Mouse (Mus musculus): ENCODE results near the gene Gm3373.
"Not testable (repeated sequence)": the region's sequence is repeated elsewhere in the genome, so short reads cannot be mapped to it uniquely, and the experiment has no call there.

The Gm3373 gene

DNA sequence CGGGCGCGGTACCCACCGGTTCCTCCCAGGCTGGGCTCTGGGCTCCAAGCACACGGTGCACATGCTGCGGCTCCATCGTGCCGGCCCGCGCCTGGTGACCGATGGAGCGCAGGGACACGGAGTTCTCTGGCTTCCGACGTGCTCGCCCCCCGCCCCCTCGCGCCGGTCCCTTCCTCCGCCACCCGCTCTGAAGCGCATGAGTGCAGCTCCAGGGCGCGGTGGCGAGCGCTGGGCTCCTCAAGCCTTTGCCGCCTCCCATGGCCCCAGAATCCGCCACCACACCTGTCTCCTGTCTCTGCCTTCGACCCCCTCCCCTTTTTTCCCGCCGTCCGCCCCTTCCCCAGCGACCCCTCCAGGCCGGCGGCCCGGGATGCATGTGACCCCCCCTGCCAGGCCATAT is at the start of gene Gm3373:
Gene Gm3373 (minus strand): TSS at position 101 of the 400 bp plus-strand sequence.
- CTCF ChIA-PET = not testable (repeated sequence)

DNA sequence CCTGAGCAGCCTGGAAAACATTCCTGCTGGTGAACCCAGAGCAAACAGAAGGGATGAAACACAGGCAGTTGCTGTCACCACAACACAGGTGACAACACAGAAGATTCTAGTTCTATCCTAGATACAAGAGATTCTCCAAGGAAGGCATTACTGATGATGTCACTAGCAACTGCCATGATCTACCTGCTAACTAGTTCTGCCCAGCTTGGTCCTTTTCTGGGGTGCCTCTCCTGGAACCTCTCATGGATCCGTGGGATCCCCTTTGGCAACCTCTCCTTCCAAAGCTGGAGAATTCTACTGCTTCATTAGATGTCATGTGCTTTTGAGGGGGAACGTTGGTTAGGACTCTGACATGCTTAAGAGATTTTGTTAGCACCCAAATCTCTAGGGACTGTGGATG is 54.0 kb downstream of the Gm3373 start, which contains the start of gene Gm9603:
Gene Gm9603 (minus strand): TSS at position 101 of the 400 bp plus-strand sequence.
- CTCF ChIA-PET = not testable (repeated sequence)

Data from spleen, embryonic (tissue).